Mouse (Mus musculus): Measurements from ENCODE around the gene Olfr1362. TPM values are rescaled to one million over a fixed set of nuclear protein-coding genes. Genes with fewer than 3 reads are reported as not detected.

Olfr1362 gene
- not detected in 2 replicates for total RNA-seq (2015)
- not detected in 2 replicates for total RNA-seq (2017)

GRCm38 (mm10) chr13:21613922-21614321 is at the start of gene Olfr1362:
Gene Olfr1362 (minus strand): TSS chr13:21614022.
- no peak for ATAC-seq (replicated peaks; ENCODE audit: poor library complexity)

- ATAC-seq (replicated peaks; ENCODE audit: poor library complexity): no peak
These were observed 49.5 kb upstream of the Olfr1362 start, which contains the start of gene Olfr1361 for GRCm38 (mm10) chr13:21663286-21663685. Gene Olfr1361 (minus strand): TSS chr13:21663386.

GRCm38 (mm10) chr13:21642418-21642817 is 28.6 kb upstream of the Olfr1362 start, which contains the start of gene Olfr11:
Gene Olfr11 (minus strand): TSS chr13:21642518.
- ATAC-seq (replicated peaks; ENCODE audit: poor library complexity): no peak

- no peak for ATAC-seq (replicated peaks; ENCODE audit: poor library complexity)
These were observed 22.2 kb downstream of the Olfr1362 start for GRCm38 (mm10) chr13:21591618-21592017.

- no peak for ATAC-seq (replicated peaks; ENCODE audit: poor library complexity)
These were observed 32.2 kb downstream of the Olfr1362 start, which contains the start of gene Olfr1364 for GRCm38 (mm10) chr13:21581659-21582058. Gene Olfr1364 (minus strand): TSS chr13:21581759.

Other genes with a start within 250 kb of the Olfr1362 start
Only the 30 nearest of the 34 such genes appear.
- gene Pgbd1, start 173.0 kb downstream of the Olfr1362 start, total RNA-seq (2015): 1.1 and 1.6 TPM in 2 replicates
- gene Pgbd1, start 173.0 kb downstream of the Olfr1362 start, total RNA-seq (2017): 0.58 and 0.98 TPM in 2 replicates
- gene Zscan26, start 160.3 kb downstream of the Olfr1362 start, total RNA-seq (2015): 18.5 and 18.7 TPM in 2 replicates
- gene Zscan26, start 160.3 kb downstream of the Olfr1362 start, total RNA-seq (2017): 17.1 and 20.6 TPM in 2 replicates
- gene Nkapl, start 145.5 kb downstream of the Olfr1362 start, total RNA-seq (2015): 0.10 and 0.12 TPM in 2 replicates
- 0.33 TPM in 1 of 2 replicates, not detected in the other for gene Nkapl, start 145.5 kb downstream of the Olfr1362 start, total RNA-seq (2017)
- 0.49 and 0.79 TPM in 2 replicates for gene Zkscan4, start 135.1 kb downstream of the Olfr1362 start, total RNA-seq (2015)
- 0.14 and 0.71 TPM in 2 replicates for gene Zkscan4, start 135.1 kb downstream of the Olfr1362 start, total RNA-seq (2017)
- not detected in 2 replicates for gene Gm10065, start 134.6 kb downstream of the Olfr1362 start, total RNA-seq (2015)
- gene Gm10065, start 134.6 kb downstream of the Olfr1362 start, total RNA-seq (2017): not detected in 2 replicates
- gene AK157302, start 118.8 kb downstream of the Olfr1362 start, total RNA-seq (2015): 0.20 and 0.27 TPM in 2 replicates
- 0.12 and 0.14 TPM in 2 replicates for gene AK157302, start 118.8 kb downstream of the Olfr1362 start, total RNA-seq (2017)
- 7.1 and 8.8 TPM in 2 replicates for gene Gm11273, start 112.6 kb downstream of the Olfr1362 start, total RNA-seq (2015)
- gene Gm11273, start 112.6 kb downstream of the Olfr1362 start, total RNA-seq (2017): 2.2 and 7.0 TPM in 2 replicates
- 8.4 and 13.7 TPM in 2 replicates for gene Zkscan8, start 82.9 kb downstream of the Olfr1362 start, total RNA-seq (2015)
- 7.7 and 9.8 TPM in 2 replicates for gene Zkscan8, start 82.9 kb downstream of the Olfr1362 start, total RNA-seq (2017)
- gene Olfr1366, start 71.2 kb downstream of the Olfr1362 start, total RNA-seq (2015): not detected in 2 replicates
- gene Olfr1366, start 71.2 kb downstream of the Olfr1362 start, total RNA-seq (2017): not detected in 2 replicates
- not detected in 2 replicates for gene Olfr1535, start 54.1 kb downstream of the Olfr1362 start, total RNA-seq (2015)
- gene Olfr1535, start 54.1 kb downstream of the Olfr1362 start, total RNA-seq (2017): not detected in 2 replicates
- not detected in 2 replicates for gene Olfr1364, start 32.3 kb downstream of the Olfr1362 start, total RNA-seq (2015)
- not detected in 2 replicates for gene Olfr1364, start 32.3 kb downstream of the Olfr1362 start, total RNA-seq (2017)
- not detected in 2 replicates for gene Olfr11, start 28.5 kb upstream of the Olfr1362 start, total RNA-seq (2015)
- not detected in 2 replicates for gene Olfr11, start 28.5 kb upstream of the Olfr1362 start, total RNA-seq (2017)
- not detected in 2 replicates for gene Olfr1361, start 49.4 kb upstream of the Olfr1362 start, total RNA-seq (2015)
- gene Olfr1361, start 49.4 kb upstream of the Olfr1362 start, total RNA-seq (2017): not detected in 2 replicates
- not detected in 2 replicates for gene Olfr1360, start 63.4 kb upstream of the Olfr1362 start, total RNA-seq (2015)
- gene Olfr1360, start 63.4 kb upstream of the Olfr1362 start, total RNA-seq (2017): not detected in 2 replicates
- not detected in 2 replicates for gene Olfr1359, start 84.1 kb upstream of the Olfr1362 start, total RNA-seq (2015)
- not detected in 2 replicates for gene Olfr1359, start 84.1 kb upstream of the Olfr1362 start, total RNA-seq (2017)
- gene Hist1h2bl, start 102.1 kb upstream of the Olfr1362 start, total RNA-seq (2015): 264 and 265 TPM in 2 replicates
- 396 and 423 TPM in 2 replicates for gene Hist1h2bl, start 102.1 kb upstream of the Olfr1362 start, total RNA-seq (2017)
- gene Hist1h2ai, start 102.4 kb upstream of the Olfr1362 start, total RNA-seq (2015): 2.0 and 5.0 TPM in 2 replicates
- 2,894 and 3,659 TPM in 2 replicates for gene Hist1h2ai, start 102.4 kb upstream of the Olfr1362 start, total RNA-seq (2017)
- 35.1 and 67.8 TPM in 2 replicates for gene Hist1h3h, start 103.6 kb upstream of the Olfr1362 start, total RNA-seq (2015)
- gene Hist1h3h, start 103.6 kb upstream of the Olfr1362 start, total RNA-seq (2017): 208 and 295 TPM in 2 replicates
- 116 and 137 TPM in 2 replicates for gene Hist1h2bm, start 108.0 kb upstream of the Olfr1362 start, total RNA-seq (2015)
- 542 and 561 TPM in 2 replicates for gene Hist1h2bm, start 108.0 kb upstream of the Olfr1362 start, total RNA-seq (2017)
- gene Hist1h4j, start 121.0 kb upstream of the Olfr1362 start, total RNA-seq (2015): 3.0 and 6.7 TPM in 2 replicates
- gene Hist1h4j, start 121.0 kb upstream of the Olfr1362 start, total RNA-seq (2017): 303 and 332 TPM in 2 replicates
- gene Hist1h4k, start 136.5 kb upstream of the Olfr1362 start, total RNA-seq (2015): 58.4 and 76.4 TPM in 2 replicates
- 2,633 and 2,646 TPM in 2 replicates for gene Hist1h4k, start 136.5 kb upstream of the Olfr1362 start, total RNA-seq (2017)
- gene Hist1h2ak, start 139.8 kb upstream of the Olfr1362 start, total RNA-seq (2015): 79.0 and 135 TPM in 2 replicates
- 1,123 and 1,182 TPM in 2 replicates for gene Hist1h2ak, start 139.8 kb upstream of the Olfr1362 start, total RNA-seq (2017)
- gene Hist1h2bn, start 140.1 kb upstream of the Olfr1362 start, total RNA-seq (2015): 350 and 353 TPM in 2 replicates
- gene Hist1h2bn, start 140.1 kb upstream of the Olfr1362 start, total RNA-seq (2017): 1,312 and 1,339 TPM in 2 replicates
- 614 and 670 TPM in 2 replicates for gene Hist1h1b, start 166.6 kb upstream of the Olfr1362 start, total RNA-seq (2015)
- gene Hist1h1b, start 166.6 kb upstream of the Olfr1362 start, total RNA-seq (2017): 1,549 and 1,625 TPM in 2 replicates
- 244 and 246 TPM in 2 replicates for gene Hist1h3i, start 169.3 kb upstream of the Olfr1362 start, total RNA-seq (2015)
- 294 and 383 TPM in 2 replicates for gene Hist1h3i, start 169.3 kb upstream of the Olfr1362 start, total RNA-seq (2017)
- gene Hist1h2an, start 173.2 kb upstream of the Olfr1362 start, total RNA-seq (2015): 1.2 and 2.1 TPM in 2 replicates
- 859 and 860 TPM in 2 replicates for gene Hist1h2an, start 173.2 kb upstream of the Olfr1362 start, total RNA-seq (2017)
- 10.4 and 19.9 TPM in 2 replicates for gene Hist1h2bp, start 173.4 kb upstream of the Olfr1362 start, total RNA-seq (2015)
- 37.0 and 43.7 TPM in 2 replicates for gene Hist1h2bp, start 173.4 kb upstream of the Olfr1362 start, total RNA-seq (2017)
- 394 and 411 TPM in 2 replicates for gene Hist1h2bq, start 196.2 kb upstream of the Olfr1362 start, total RNA-seq (2015)
- gene Hist1h2bq, start 196.2 kb upstream of the Olfr1362 start, total RNA-seq (2017): 220 and 363 TPM in 2 replicates
- gene Hist1h2ao, start 196.4 kb upstream of the Olfr1362 start, total RNA-seq (2015): 115 and 180 TPM in 2 replicates
- gene Hist1h2ao, start 196.4 kb upstream of the Olfr1362 start, total RNA-seq (2017): 633 TPM in 1 of 2 replicates, not detected in the other
- gene Hist1h4m, start 197.7 kb upstream of the Olfr1362 start, total RNA-seq (2015): 53.3 and 56.3 TPM in 2 replicates
- 2,437 and 3,070 TPM in 2 replicates for gene Hist1h4m, start 197.7 kb upstream of the Olfr1362 start, total RNA-seq (2017)